Mouse (Mus musculus): ENCODE measurements around the gene Atp8a1. TPM values are rescaled to one million over a fixed set of nuclear protein-coding genes. Genes with fewer than 3 reads are reported as not detected.
A peak's percentile ranks its signal among the peaks of the same experiment; 100 is the strongest.

Atp8a1 gene
- polyA plus RNA-seq (2014; fragmentation: Nextera tagmentation; extraction: Ambion mirVana) = 9.4 and 17.8 TPM in 2 replicates

- Histone ChIP-seq H3K4me3 (ENCODE audit: low read length) (peak within 1 kb of the TSS; percentile 71), H3K36me3 (ENCODE audit: control insufficient read depth, insufficient read depth, low read length) (no peaks in the 10 kb centered on the region), H3K9ac (ENCODE audit: low read depth, low read length) (peak within 1 kb of the TSS; percentile 62), H3K27ac (ENCODE audit: low read depth, low read length) (peak within 1 kb of the TSS; percentile 89), H3K27me3 (ENCODE audit: control insufficient read depth, insufficient read depth, low read length) (no peaks in the 10 kb centered on the region), H3K4me2 (replicated peaks; ENCODE audit: low read depth, low read length) (peak within 1 kb of the TSS; percentile 85), H3K9me3 (ENCODE audit: control insufficient read depth, low read length) (no peaks in the 10 kb centered on the region), H3K4me1 (ENCODE audit: control insufficient read depth, insufficient read depth, low read length) (peaks cover 14% of the 10 kb centered on the region; the same call in 1 of the 2 replicates)
- WGBS = under 1% methylated on average over 47 of the region's 64 CpGs
- ATAC-seq (ENCODE audit: low FRiP score, low TSS enrichment) = peak; percentile 98
These were observed at the start of gene Atp8a1 for GRCm38 (mm10) chr5:67847253-67848165. Gene Atp8a1, minus strand, starts transcription at chr5:67847434.

GRCm38 (mm10) chr5:67884422-67885210 is 37.4 kb upstream of the Atp8a1 start:
- no peaks in the 10 kb centered on the region for H3K36me3 ChIP-seq (ENCODE audit: control insufficient read depth, insufficient read depth, low read length)
- H3K4me2 ChIP-seq (replicated peaks; ENCODE audit: low read depth, low read length) = no peak overlapping the region
- H3K4me3 ChIP-seq (ENCODE audit: low read length) = no peak overlapping the region
- H3K27me3 ChIP-seq (ENCODE audit: control insufficient read depth, insufficient read depth, low read length) = no peaks in the 10 kb centered on the region
- 82% methylated on average over 9 of the region's 9 CpGs for whole genome bisulfite sequencing
- ATAC-seq (ENCODE audit: low FRiP score, low TSS enrichment) = no peak
- no peaks in the 10 kb centered on the region for H3K9me3 ChIP-seq (ENCODE audit: control insufficient read depth, low read length)
- no peak overlapping the region for H3K27ac ChIP-seq (ENCODE audit: low read depth, low read length)
- H3K9ac ChIP-seq (ENCODE audit: low read depth, low read length) = no peak overlapping the region
- H3K4me1 ChIP-seq (ENCODE audit: control insufficient read depth, insufficient read depth, low read length) = no peaks in the 10 kb centered on the region

- Histone ChIP-seq H3K36me3 (ENCODE audit: control insufficient read depth, insufficient read depth, low read length) (no peaks in the 10 kb centered on the region), H3K4me3 (ENCODE audit: low read length) (no peak overlapping the region), H3K27me3 (ENCODE audit: control insufficient read depth, insufficient read depth, low read length) (no peaks in the 10 kb centered on the region), H3K27ac (ENCODE audit: low read depth, low read length) (no peak overlapping the region), H3K4me2 (replicated peaks; ENCODE audit: low read depth, low read length) (no peak overlapping the region), H3K9ac (ENCODE audit: low read depth, low read length) (no peak overlapping the region), H3K4me1 (ENCODE audit: control insufficient read depth, insufficient read depth, low read length) (no peaks in the 10 kb centered on the region), H3K9me3 (ENCODE audit: control insufficient read depth, low read length) (no peaks in the 10 kb centered on the region)
- ATAC-seq (ENCODE audit: low FRiP score, low TSS enrichment) = no peak
- 40% methylated on average over 1 of the region's 1 CpGs for WGBS
These were observed 36.4 kb upstream of the Atp8a1 start for GRCm38 (mm10) chr5:67883564-67884171.

DNA sequence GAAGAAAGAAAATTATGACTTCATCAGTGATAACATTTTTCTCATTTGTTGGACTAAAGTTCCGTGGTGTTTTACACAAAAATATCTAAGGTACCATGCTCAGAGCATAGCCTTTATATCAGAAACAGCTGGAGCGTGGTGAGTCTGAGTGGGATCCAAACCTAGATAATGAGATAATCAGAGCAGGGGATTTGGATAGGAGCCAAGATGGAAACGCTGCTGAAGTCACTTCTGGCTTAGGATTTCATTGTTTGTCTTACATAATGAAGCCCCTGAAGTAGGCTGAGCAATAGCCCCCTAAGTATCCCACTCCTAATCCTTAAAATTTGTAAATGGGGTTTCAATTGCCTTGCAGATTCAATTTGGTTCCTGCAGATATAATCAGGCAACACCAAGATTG is 24.2 kb upstream of the Atp8a1 start:
- Histone ChIP-seq H3K9me3 (ENCODE audit: control insufficient read depth, low read length) (no peaks in the 10 kb centered on the region), H3K4me3 (ENCODE audit: low read length) (no peak overlapping the region), H3K27me3 (ENCODE audit: control insufficient read depth, insufficient read depth, low read length) (no peaks in the 10 kb centered on the region), H3K4me1 (ENCODE audit: control insufficient read depth, insufficient read depth, low read length) (no peaks in the 10 kb centered on the region), H3K27ac (ENCODE audit: low read depth, low read length) (no peak overlapping the region), H3K9ac (ENCODE audit: low read depth, low read length) (no peak overlapping the region), H3K36me3 (ENCODE audit: control insufficient read depth, insufficient read depth, low read length) (no peaks in the 10 kb centered on the region), H3K4me2 (replicated peaks; ENCODE audit: low read depth, low read length) (no peak overlapping the region)
- WGBS = 52% methylated on average over 3 of the region's 3 CpGs
- ATAC-seq (ENCODE audit: low FRiP score, low TSS enrichment) = no peak

GRCm38 (mm10) chr5:67866221-67866620 is 19.0 kb upstream of the Atp8a1 start:
- no peak for ATAC-seq (ENCODE audit: low FRiP score, low TSS enrichment)
- no peak overlapping the region for H3K27ac ChIP-seq (ENCODE audit: low read depth, low read length)
- no peak overlapping the region for H3K4me3 ChIP-seq (ENCODE audit: low read length)
- WGBS = 76% methylated on average over 9 of the region's 9 CpGs
- H3K4me1 ChIP-seq (ENCODE audit: control insufficient read depth, insufficient read depth, low read length) = no peaks in the 10 kb centered on the region
- no peak overlapping the region for H3K9ac ChIP-seq (ENCODE audit: low read depth, low read length)
- H3K36me3 ChIP-seq (ENCODE audit: control insufficient read depth, insufficient read depth, low read length) = no peaks in the 10 kb centered on the region
- no peaks in the 10 kb centered on the region for H3K9me3 ChIP-seq (ENCODE audit: control insufficient read depth, low read length)
- no peak overlapping the region for H3K4me2 ChIP-seq (replicated peaks; ENCODE audit: low read depth, low read length)
- H3K27me3 ChIP-seq (ENCODE audit: control insufficient read depth, insufficient read depth, low read length) = no peaks in the 10 kb centered on the region

- Histone ChIP-seq H3K9ac (ENCODE audit: low read depth, low read length) (no peak overlapping the region), H3K4me3 (ENCODE audit: low read length) (no peak overlapping the region), H3K27ac (ENCODE audit: low read depth, low read length) (no peak overlapping the region), H3K27me3 (ENCODE audit: control insufficient read depth, insufficient read depth, low read length) (no peaks in the 10 kb centered on the region), H3K4me1 (ENCODE audit: control insufficient read depth, insufficient read depth, low read length) (no peaks in the 10 kb centered on the region), H3K4me2 (replicated peaks; ENCODE audit: low read depth, low read length) (no peak overlapping the region), H3K36me3 (ENCODE audit: control insufficient read depth, insufficient read depth, low read length) (no peaks in the 10 kb centered on the region), H3K9me3 (ENCODE audit: control insufficient read depth, low read length) (no peaks in the 10 kb centered on the region)
- no peak for ATAC-seq (ENCODE audit: low FRiP score, low TSS enrichment)
- WGBS = 70% methylated on average over 5 of the region's 5 CpGs
These were observed 18.4 kb upstream of the Atp8a1 start for GRCm38 (mm10) chr5:67865670-67866069.

- H3K9me3 ChIP-seq (ENCODE audit: control insufficient read depth, low read length) = no peaks in the 10 kb centered on the region
- no peak for ATAC-seq (ENCODE audit: low FRiP score, low TSS enrichment)
- no peak overlapping the region for H3K27ac ChIP-seq (ENCODE audit: low read depth, low read length)
- no peaks in the 10 kb centered on the region for H3K36me3 ChIP-seq (ENCODE audit: control insufficient read depth, insufficient read depth, low read length)
- H3K4me1 ChIP-seq (ENCODE audit: control insufficient read depth, insufficient read depth, low read length) = no peaks in the 10 kb centered on the region
- H3K4me2 ChIP-seq (replicated peaks; ENCODE audit: low read depth, low read length) = no peak overlapping the region
- no peak overlapping the region for H3K9ac ChIP-seq (ENCODE audit: low read depth, low read length)
- no peaks in the 10 kb centered on the region for H3K27me3 ChIP-seq (ENCODE audit: control insufficient read depth, insufficient read depth, low read length)
- no peak overlapping the region for H3K4me3 ChIP-seq (ENCODE audit: low read length)
- WGBS = 89% methylated on average over 2 of the region's 2 CpGs
These were observed 17.4 kb upstream of the Atp8a1 start for GRCm38 (mm10) chr5:67864508-67865060.

DNA sequence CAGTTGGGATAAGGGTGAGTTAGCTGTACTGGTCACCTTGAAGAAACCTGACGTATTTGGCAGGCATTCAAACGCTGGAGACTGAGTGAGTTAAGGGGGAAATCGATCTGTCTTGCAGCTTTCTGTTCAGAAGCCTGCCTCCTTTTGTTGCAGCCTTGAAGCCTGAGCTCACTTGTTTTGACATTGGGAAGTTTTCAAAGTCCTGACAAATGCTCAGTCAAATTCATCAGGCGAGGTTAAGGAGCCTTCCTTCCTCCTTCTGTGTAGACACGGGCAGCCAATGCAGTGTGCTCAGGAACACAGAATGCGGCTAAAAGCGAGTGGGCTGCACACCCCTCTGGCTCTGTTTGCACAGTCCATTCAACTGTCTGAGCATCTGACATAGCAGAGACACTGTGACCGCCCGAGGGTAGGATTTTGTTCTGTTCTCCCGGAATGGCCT is 16.7 kb upstream of the Atp8a1 start:
- Histone ChIP-seq H3K9me3 (ENCODE audit: control insufficient read depth, low read length) (no peaks in the 10 kb centered on the region), H3K4me1 (ENCODE audit: control insufficient read depth, insufficient read depth, low read length) (no peaks in the 10 kb centered on the region), H3K4me2 (replicated peaks; ENCODE audit: low read depth, low read length) (no peak overlapping the region), H3K36me3 (ENCODE audit: control insufficient read depth, insufficient read depth, low read length) (no peaks in the 10 kb centered on the region), H3K9ac (ENCODE audit: low read depth, low read length) (no peak overlapping the region), H3K27me3 (ENCODE audit: control insufficient read depth, insufficient read depth, low read length) (no peaks in the 10 kb centered on the region), H3K4me3 (ENCODE audit: low read length) (no peak overlapping the region), H3K27ac (ENCODE audit: low read depth, low read length) (no peak overlapping the region)
- no peak for ATAC-seq (ENCODE audit: low FRiP score, low TSS enrichment)
- 62% methylated on average over 10 of the region's 10 CpGs for WGBS

All from kidney, embryonic 14.5 days (tissue).